Mouse (Mus musculus) Patski (cell line): ENCODE measurements around the gene Foxred1. TPM values are rescaled to one million over a fixed set of nuclear protein-coding genes. Genes with fewer than 3 reads are reported as not detected.

Source experiments
- ATAC-seq: fragments of 100-300 bp; one replicate; pipeline ENCODE4 v1.8.0; 2021
- CTCF ChIA-PET: fragments of 350-600 bp; sonication (Branson Sonifier 250); formaldehyde crosslinking; loops from one replicate; lab custom pipeline; 2022; ENCODE audit warnings: inconsistent platforms; lab: Charles Lee
- POLR2A ChIA-PET: fragments of 350-600 bp; sonication (Branson Sonifier 250); formaldehyde crosslinking; loops from one replicate; lab custom pipeline; 2022; ENCODE audit warnings: antibody characterized with exemption, inconsistent platforms; lab: Charles Lee
- DNase-seq: peaks from one replicate; pipeline ENCODE4 v3.0.0-alpha.2; 2011; ENCODE audit warnings: low read depth, low spot score
- H3K27me3 ChIP-seq: fragments of 371-371 bp; one replicate; pipeline ENCODE4 v1.5.1; 2021
- CTCF ChIP-seq: fragments of 100-300 bp; IDR thresholded peaks from one replicate; pipeline ENCODE4 v1.5.1; 2021
- in situ Hi-C: fragments of 300-500 bp; cut with MboI; formaldehyde crosslinking; loops from 3 replicates; pipeline ENCODE4 v1.11.1; 2018; ENCODE audit warnings: low pct_unique_long_range_greater_than_20kb, mixed read lengths
- polyA plus RNA-seq: library from polyadenylated mRNA; unstranded; gene quantifications from one replicate; pipeline ENCODE4 v1.2.3, GENCODE M21; 2021

Foxred1 gene
- polyA plus RNA-seq, 1 experiment from 2014 or later: 38.8 TPM

GRCm38 (mm10) chr9:35170071-35170470 is 40.8 kb downstream of the Foxred1 start:
- no peaks in the 10 kb centered on the region for H3K27me3 ChIP-seq
- POLR2A ChIA-PET: no interaction called here
- TF ChIP-seq CTCF: no peak
- DNase-seq (no peak), ATAC-seq (no peak)
- CTCF ChIA-PET: interaction anchor here (0.7 to 1.2 kb wide), 2 partner anchors 11 to 138 kb away, joined by 3 to 4 read pairs; no protein-coding TSS in a partner anchor
- in situ Hi-C loops: loop anchor here (25.0 kb wide), 2 partner anchors 308 to 508 kb away; no protein-coding TSS in a partner anchor

- ATAC-seq: no peak
- CTCF ChIA-PET: interaction anchor here (0.9 to 2.7 kb wide), 8 partner anchors 10 to 183 kb away, joined by 3 to 15 read pairs (median 5); no protein-coding TSS in a partner anchor
- POLR2A ChIA-PET: interaction anchor here (0.5 to 0.7 kb wide), 2 partner anchors 136 to 139 kb away, joined by 3 to 5 read pairs; no protein-coding TSS in a partner anchor
- no peaks in the 10 kb centered on the region for H3K27me3 ChIP-seq
- no peak for DNase-seq
- TF ChIP-seq CTCF: no peak
- in situ Hi-C loops: loop anchor here (10.0 to 25.0 kb wide), 4 partner anchors 305 to 662 kb away; no protein-coding TSS in a partner anchor
Measured at GRCm38 (mm10) chr9:35166798-35167635, 43.8 kb downstream of the Foxred1 start.

- in situ Hi-C loops: loop anchor here (10.0 to 25.0 kb wide), 4 partner anchors 304 to 661 kb away; no protein-coding TSS in a partner anchor
- DNase-seq (no peak), ATAC-seq (no peak)
- CTCF ChIA-PET: interaction anchor here (0.9 to 2.7 kb wide), 9 partner anchors 8 to 182 kb away, joined by 3 to 15 read pairs (median 5); no protein-coding TSS in a partner anchor
- H3K27me3 ChIP-seq: no peaks in the 10 kb centered on the region
- POLR2A ChIA-PET: interaction anchor here (0.7 kb wide), 1 partner anchor 138 kb away, joined by 3 read pairs; no protein-coding TSS in a partner anchor
- peak; percentile 53 for TF ChIP-seq CTCF
Measured at GRCm38 (mm10) chr9:35166144-35166797, 44.6 kb downstream of the Foxred1 start.

- no peaks in the 10 kb centered on the region for H3K27me3 ChIP-seq
- ATAC-seq (no peak), DNase-seq (no peak)
- ChIA-PET CTCF (interaction anchor here (1.2 to 2.7 kb wide), 2 partner anchors 114 to 135 kb away, joined by 3 to 15 read pairs; no protein-coding TSS in a partner anchor), POLR2A (no interaction called here)
- TF ChIP-seq CTCF: no peak
- in situ Hi-C loops: loop anchor here (5.0 to 25.0 kb wide), 6 partner anchors 47 to 660 kb away; partner anchors contain the start of gene St3gal4
Measured at GRCm38 (mm10) chr9:35164142-35164874, 46.5 kb downstream of the Foxred1 start.

GRCm38 (mm10) chr9:35163011-35163690 is 47.7 kb downstream of the Foxred1 start:
- no peaks in the 10 kb centered on the region for H3K27me3 ChIP-seq
- POLR2A ChIA-PET: no interaction called here
- in situ Hi-C loops: loop anchor here (5.0 to 25.0 kb wide), 6 partner anchors 46 to 658 kb away; partner anchors contain the start of gene St3gal4
- no peak for TF ChIP-seq CTCF
- CTCF ChIA-PET: interaction anchor here (1.2 kb wide), 1 partner anchor 113 kb away, joined by 3 read pairs; no protein-coding TSS in a partner anchor
- ATAC-seq (no peak), DNase-seq (no peak)

GRCm38 (mm10) chr9:35161721-35162120 is 49.1 kb downstream of the Foxred1 start:
- POLR2A ChIA-PET: no interaction called here
- in situ Hi-C loops: loop anchor here (5.0 to 25.0 kb wide), 6 partner anchors 44 to 657 kb away; partner anchors contain the start of gene St3gal4

GRCm38 (mm10) chr9:35160662-35161061 is 50.2 kb downstream of the Foxred1 start:
- POLR2A ChIA-PET: no interaction called here
- no peak for ATAC-seq
- no peak for DNase-seq
- TF ChIP-seq CTCF: no peak
- in situ Hi-C loops: loop anchor here (5.0 to 25.0 kb wide), 6 partner anchors 43 to 656 kb away; partner anchors contain the start of gene St3gal4
- CTCF ChIA-PET: interaction anchor here (1.0 to 2.5 kb wide), 3 partner anchors 11 to 29 kb away, joined by 3 to 7 read pairs (median 4); no protein-coding TSS in a partner anchor
- no peaks in the 10 kb centered on the region for H3K27me3 ChIP-seq

More at GRCm38 (mm10) chr9:35161721-35162120, 49.1 kb downstream of the Foxred1 start:
- no peaks in the 10 kb centered on the region for H3K27me3 ChIP-seq
- CTCF ChIA-PET: no interaction called here
- ATAC-seq (peak; percentile 69), DNase-seq (no peak)
- no peak for TF ChIP-seq CTCF

GRCm38 (mm10) chr9:35158477-35158876 is 52.4 kb downstream of the Foxred1 start:
- H3K27me3 ChIP-seq: no peaks in the 10 kb centered on the region
- ATAC-seq (no peak), DNase-seq (no peak)
- in situ Hi-C loops: loop anchor here (25.0 kb wide), 2 partner anchors 296 to 496 kb away; no protein-coding TSS in a partner anchor
- ChIA-PET POLR2A (no interaction called here), CTCF (interaction anchor here (1.4 to 2.5 kb wide), 2 partner anchors 9 to 12 kb away, joined by 3 to 7 read pairs; no protein-coding TSS in a partner anchor)
- TF ChIP-seq CTCF: no peak

GRCm38 (mm10) chr9:35156862-35157261 is 54.0 kb downstream of the Foxred1 start:
- DNase-seq (no peak), ATAC-seq (no peak)
- no peaks in the 10 kb centered on the region for H3K27me3 ChIP-seq
- no peak for TF ChIP-seq CTCF
- CTCF ChIA-PET: interaction anchor here (0.9 to 1.2 kb wide), 2 partner anchors 10 to 39 kb away, joined by 3 to 4 read pairs; no protein-coding TSS in a partner anchor
- in situ Hi-C loops: loop anchor here (25.0 kb wide), 2 partner anchors 295 to 495 kb away; no protein-coding TSS in a partner anchor
- POLR2A ChIA-PET: no interaction called here
